Mouse (Mus musculus): ENCODE measurements around the gene Gart. TPM values are rescaled to one million over a fixed set of nuclear protein-coding genes. Genes with fewer than 3 reads are reported as not detected.

Gene Gart
- total and polyA plus RNA-seq, 3 experiments = 94.0 to 509 (median 417) TPM

GRCm38 (mm10) chr16:91597672-91598010 is 49.1 kb downstream of the Gart start, which contains the start of gene Tmem50b:
Gene Tmem50b, minus strand, starts transcription at chr16:91597800.
- H3K27ac ChIP-seq (ENCODE audit: control insufficient read depth, low read depth, low read length) = peak within 1 kb of the TSS; percentile 33
- DNase-seq (ENCODE audit: low read depth, low spot score) = peak; percentile 97
- peak within 1 kb of the TSS; percentile 55 to 89 for H3K4me3 ChIP-seq (ENCODE audit: control insufficient read depth in 1 of 2, insufficient read depth in 1 of 2, low read depth in 2 of 2, low read length in 2 of 2)
- H3K79me2 ChIP-seq (ENCODE audit: control insufficient read depth, insufficient read depth, low read length, poor library complexity) = no peaks in the 10 kb centered on the region; the same call in 1 of the 2 replicates
- TF ChIP-seq HCFC1 (IDR thresholded peaks at IDR 0.05; ENCODE audit: low read depth, low read length) (peak; percentile 44; the same call in 1 of the 2 replicates), USF2 (IDR thresholded peaks at IDR 0.05; ENCODE audit: borderline replicate concordance in 1 of 2, insufficient read depth in 1 of 2, low read depth in 1 of 2, low read length in 2 of 2) (no peak), MAFK (IDR thresholded peaks at IDR 0.05; ENCODE audit: borderline replicate concordance, low read depth, low read length) (no peak), TCF12 (IDR thresholded peaks at IDR 0.05; ENCODE audit: low read depth, low read length) (0 out of 2 replicates have a peak, but pooled peaks have one; percentile 20), USF1 (IDR thresholded peaks at IDR 0.05; ENCODE audit: low read depth, low read length) (peak; percentile 48; the same call in 1 of the 2 replicates), RCOR1 (IDR thresholded peaks at IDR 0.05; ENCODE audit: low read depth, low read length) (peak; percentile 24; the same call in 1 of the 2 replicates), JUND (IDR thresholded peaks at IDR 0.05; ENCODE audit: low read depth, low read length) (no peak), NRF1 (IDR thresholded peaks at IDR 0.05; ENCODE audit: insufficient read depth, low read depth, low read length, poor library complexity, severe bottlenecking) (0 out of 2 replicates have a peak, but pooled peaks have one; percentile 48), ZNF384 (IDR thresholded peaks at IDR 0.05; ENCODE audit: low read depth, low read length) (no peak), UBTF (IDR thresholded peaks at IDR 0.05; ENCODE audit: borderline replicate concordance, insufficient read depth, low read depth, low read length) (0 out of 2 replicates have a peak, but pooled peaks have one; percentile 29), SIN3A (IDR thresholded peaks at IDR 0.05; ENCODE audit: low read length) (peak; percentile 6; the same call in 1 of the 2 replicates), MAZ (IDR thresholded peaks at IDR 0.05; ENCODE audit: low read depth, low read length) (peak; percentile 6; the same call in 1 of the 2 replicates), GABPA (IDR thresholded peaks at IDR 0.05; ENCODE audit: low read depth, low read length) (no peak), ELF1 (IDR thresholded peaks at IDR 0.05; ENCODE audit: low read depth, low read length) (peak; percentile 48; the same call in 1 of the 2 replicates), MXI1 (IDR thresholded peaks at IDR 0.05; ENCODE audit: low read depth, low read length) (peak; percentile 51; the same call in 1 of the 2 replicates)
- H3K9me3 ChIP-seq (replicated peaks; ENCODE audit: insufficient read depth, low read length) = no peaks in the 10 kb centered on the region
- H3K4me1 ChIP-seq (ENCODE audit: control insufficient read depth in 1 of 2, insufficient read depth in 2 of 2, low read length in 2 of 2) = no peaks in the 10 kb centered on the region
- no peaks in the 10 kb centered on the region for H3K27me3 ChIP-seq (ENCODE audit: control insufficient read depth in 1 of 2, insufficient read depth in 2 of 2, low read length in 2 of 2)
- peak within 1 kb of the TSS; percentile 71 for H3K9ac ChIP-seq (ENCODE audit: control insufficient read depth, low read depth, low read length, poor library complexity, severe bottlenecking)
- H3K36me3 ChIP-seq (ENCODE audit: control insufficient read depth in 1 of 2, insufficient read depth in 2 of 2, low read length in 2 of 2) = no peaks in the 10 kb centered on the region

- H3K27me3 ChIP-seq (ENCODE audit: control insufficient read depth in 1 of 2, insufficient read depth in 2 of 2, low read length in 2 of 2) = no peaks in the 10 kb centered on the region
- no peaks in the 10 kb centered on the region for H3K9me3 ChIP-seq (replicated peaks; ENCODE audit: insufficient read depth, low read length)
- peak overlapping the region; percentile 33 for H3K27ac ChIP-seq (ENCODE audit: control insufficient read depth, low read depth, low read length)
- no peaks in the 10 kb centered on the region for H3K4me1 ChIP-seq (ENCODE audit: control insufficient read depth in 1 of 2, insufficient read depth in 2 of 2, low read length in 2 of 2)
- no peaks in the 10 kb centered on the region for H3K36me3 ChIP-seq (ENCODE audit: control insufficient read depth in 1 of 2, insufficient read depth in 2 of 2, low read length in 2 of 2)
- peak; percentile 57 for DNase-seq (ENCODE audit: low read depth, low spot score)
- no peaks in the 10 kb centered on the region; the same call in 1 of the 2 replicates for H3K79me2 ChIP-seq (ENCODE audit: control insufficient read depth, insufficient read depth, low read length, poor library complexity)
- peak overlapping the region; percentile 71 for H3K9ac ChIP-seq (ENCODE audit: control insufficient read depth, low read depth, low read length, poor library complexity, severe bottlenecking)
- peak overlapping the region; percentile 55 to 89 for H3K4me3 ChIP-seq (ENCODE audit: control insufficient read depth in 1 of 2, insufficient read depth in 1 of 2, low read depth in 2 of 2, low read length in 2 of 2)
- TF ChIP-seq POLR2A (IDR thresholded peaks at IDR 0.05; ENCODE audit: control insufficient read depth in 1 of 2, insufficient read depth in 1 of 2, low read depth in 1 of 2, low read length in 2 of 2, poor library complexity in 1 of 2) (peak; percentile 26 to 40; a peak in 2 of 4 replicates), NELFE (IDR thresholded peaks at IDR 0.05; ENCODE audit: low read depth, low read length) (no peak), MYC (IDR thresholded peaks at IDR 0.05; ENCODE audit: low read depth, low read length) (no peak), JUND (IDR thresholded peaks at IDR 0.05; ENCODE audit: low read depth, low read length) (no peak), USF1 (IDR thresholded peaks at IDR 0.05; ENCODE audit: low read depth, low read length) (no peak), POLR2AphosphoS5 (IDR thresholded peaks at IDR 0.05; ENCODE audit: borderline replicate concordance, low read depth, low read length) (no peak), MEF2A (IDR thresholded peaks at IDR 0.05; ENCODE audit: extremely low read depth, insufficient replicate concordance, low read depth, low read length, poor library complexity, severe bottlenecking) (no peak), EP300 (IDR thresholded peaks at IDR 0.05; ENCODE audit: low read depth in 1 of 2, low read length in 2 of 2) (no peak), HCFC1 (IDR thresholded peaks at IDR 0.05; ENCODE audit: low read depth, low read length) (no peak), SIN3A (IDR thresholded peaks at IDR 0.05; ENCODE audit: low read length) (peak; percentile 62), NRF1 (IDR thresholded peaks at IDR 0.05; ENCODE audit: insufficient read depth, low read depth, low read length, poor library complexity, severe bottlenecking) (no peak), GATA1 (IDR thresholded peaks at IDR 0.05; ENCODE audit: low read depth, low read length) (no peak), BHLHE40 (IDR thresholded peaks at IDR 0.05; ENCODE audit: borderline replicate concordance, low read depth, low read length) (no peak), KAT2A (conservative IDR thresholded peaks at IDR 0.05; ENCODE audit: low read depth, low read length) (no peak), TBP (IDR thresholded peaks at IDR 0.05; ENCODE audit: low read depth, low read length) (no peak), RCOR1 (IDR thresholded peaks at IDR 0.05; ENCODE audit: low read depth, low read length) (no peak), USF2 (IDR thresholded peaks at IDR 0.05; ENCODE audit: borderline replicate concordance in 1 of 2, insufficient read depth in 1 of 2, low read depth in 1 of 2, low read length in 2 of 2) (no peak), ZC3H11A (IDR thresholded peaks at IDR 0.05; ENCODE audit: low read depth, low read length) (no peak)
Observed at GRCm38 (mm10) chr16:91596779-91597671, 49.7 kb downstream of the Gart start.
